9 mouse cellular contexts compared by ENCODE assay signal in genomic region chr2:54084737-54085429, GRCm38 (mm10). TPM values are rescaled to one million over a fixed set of nuclear protein-coding genes. Genes with fewer than 3 reads are reported as not detected.
DNase-seq lines count a peak whose midpoint lies in the region; ATAC-seq and TF ChIP-seq lines count a peak whose summit lies in the region.
"Had no signal": no experiment of that assay in that cellular context is flagged by ENCODE, and none has a peak within 500 bp of the region (broad histone marks: within the 10 kb centered on the region; RNA-seq: fewer than 3 reads in every experiment).

No protein-coding gene starts in this region.

- H3K9ac ChIP-seq in lung, embryonic 16.5 days (ENCODE audit: low read length): peak overlapping the region; percentile 65
- peak overlapping the region; percentile 77 for H3K9ac ChIP-seq in forebrain, embryonic 14.5 days (ENCODE audit: low read length)
- peak overlapping the region; percentile 58 for H3K9ac ChIP-seq in limb, embryonic 14.5 days (ENCODE audit: low read depth, low read length, severe bottlenecking)
- peak overlapping the region; percentile 62 for H3K9ac ChIP-seq in neural tube, embryonic 15.5 days (replicated peaks)

- H3K4me3 ChIP-seq in lung, embryonic 16.5 days (ENCODE audit: low read length): peak overlapping the region; percentile 50
- peak overlapping the region; percentile 56 for H3K4me3 ChIP-seq in forebrain, embryonic 14.5 days (ENCODE audit: low read depth, low read length)
- H3K4me3 ChIP-seq in limb, embryonic 14.5 days (replicated peaks; ENCODE audit: low read length): peak overlapping the region; percentile 55
- H3K4me3 ChIP-seq in neural tube, embryonic 15.5 days (replicated peaks): peak overlapping the region; percentile 62
- H3K4me3 ChIP-seq: erythroblast, embryonic 14.5 days had no signal

- DNase-seq in cerebellum, adult 9-11 months: peak; percentile 7
- no peak for DNase-seq in cerebellum, adult 18-20 months
- DNase-seq in lung, postnatal 10 days: no peak
- peak; percentile 67 for DNase-seq in forebrain, embryonic 14.5 days (ENCODE audit: low spot score)
- DNase-seq in limb, embryonic 14.5 days (ENCODE audit: low spot score): no peak
- no peak for DNase-seq in kidney, postnatal 4 days

- H3K27ac ChIP-seq in lung, embryonic 16.5 days (ENCODE audit: low read length): peak overlapping the region; percentile 75
- H3K27ac ChIP-seq in forebrain, embryonic 14.5 days (ENCODE audit: low read depth, low read length): peak overlapping the region; percentile 90
- H3K27ac ChIP-seq in limb, embryonic 14.5 days (replicated peaks; ENCODE audit: low read depth, low read length): peak overlapping the region; percentile 67
- peak overlapping the region; percentile 82 for H3K27ac ChIP-seq in neural tube, embryonic 15.5 days (replicated peaks)

- WGBS in lung, embryonic 16.5 days: 1% methylated on average over 47 of the region's 51 CpGs
- WGBS in forebrain, embryonic 14.5 days: 1% methylated on average over 50 of the region's 51 CpGs
- WGBS in limb, embryonic 14.5 days: 2% methylated on average over 49 of the region's 51 CpGs
- WGBS in neural tube, embryonic 15.5 days: under 1% methylated on average over 51 of the region's 51 CpGs

- no peak for TF ChIP-seq POLR2A in limb, embryonic 14.5 days (IDR thresholded peaks at IDR 0.05; ENCODE audit: borderline replicate concordance, extremely low read depth, insufficient read depth, insufficient read length)

- ATAC-seq in lung, embryonic 16.5 days (ENCODE audit: low read depth): peak; percentile 75
- peak; percentile 74 for ATAC-seq in forebrain, embryonic 14.5 days
- peak; percentile 54 for ATAC-seq in limb, embryonic 14.5 days (ENCODE audit: low FRiP score, low read depth)
- ATAC-seq in neural tube, embryonic 15.5 days (ENCODE audit: low FRiP score): peak; percentile 82

- no peaks in the 10 kb centered on the region for H3K9me3 ChIP-seq in lung, embryonic 16.5 days (ENCODE audit: control insufficient read depth, low read length)
- H3K9me3 ChIP-seq in forebrain, embryonic 14.5 days (replicated peaks; ENCODE audit: control insufficient read depth, low read length): no peaks in the 10 kb centered on the region
- H3K9me3 ChIP-seq in limb, embryonic 14.5 days (ENCODE audit: control insufficient read depth, low read length): no peaks in the 10 kb centered on the region
- H3K9me3 ChIP-seq in neural tube, embryonic 15.5 days (replicated peaks): no peaks in the 10 kb centered on the region

- no peaks in the 10 kb centered on the region for H3K36me3 ChIP-seq in lung, embryonic 16.5 days (ENCODE audit: control insufficient read depth, insufficient read depth, low read length)
- no peaks in the 10 kb centered on the region for H3K36me3 ChIP-seq in forebrain, embryonic 14.5 days (ENCODE audit: control insufficient read depth, insufficient read depth, low read length)
- no peaks in the 10 kb centered on the region for H3K36me3 ChIP-seq in limb, embryonic 14.5 days (ENCODE audit: control insufficient read depth, insufficient read depth, low read length)
- H3K36me3 ChIP-seq in neural tube, embryonic 15.5 days: no peaks in the 10 kb centered on the region

- peaks cover 3% of the 10 kb centered on the region; the same call in 1 of the 2 replicates for H3K4me1 ChIP-seq in lung, embryonic 16.5 days (replicated peaks; ENCODE audit: control insufficient read depth, insufficient read depth, low read length)
- H3K4me1 ChIP-seq in forebrain, embryonic 14.5 days (ENCODE audit: control insufficient read depth, insufficient read depth, low read length): peaks cover 3% of the 10 kb centered on the region; the same call in 1 of the 2 replicates
- H3K4me1 ChIP-seq in limb, embryonic 14.5 days (ENCODE audit: control insufficient read depth, insufficient read depth, low read length): peaks cover 7% of the 10 kb centered on the region; the same call in 1 of the 2 replicates
- H3K4me1 ChIP-seq in neural tube, embryonic 15.5 days: peaks cover 22% of the 10 kb centered on the region

- H3K27me3 ChIP-seq in lung, embryonic 16.5 days (ENCODE audit: control insufficient read depth, insufficient read depth, low read depth, low read length): peaks cover 18% of the 10 kb centered on the region
- H3K27me3 ChIP-seq in forebrain, embryonic 14.5 days (replicated peaks; ENCODE audit: control insufficient read depth, insufficient read depth, low read length): no peaks in the 10 kb centered on the region
- H3K27me3 ChIP-seq in limb, embryonic 14.5 days (ENCODE audit: control insufficient read depth, insufficient read depth, low read length): peaks cover 10% of the 10 kb centered on the region
- no peaks in the 10 kb centered on the region; the same call in 1 of the 2 replicates for H3K27me3 ChIP-seq in neural tube, embryonic 15.5 days (replicated peaks)

- peak overlapping the region; percentile 81 for H3K4me2 ChIP-seq in lung, embryonic 16.5 days (ENCODE audit: low read depth, low read length)
- H3K4me2 ChIP-seq in forebrain, embryonic 14.5 days (ENCODE audit: low read length): peak overlapping the region; percentile 81
- peak overlapping the region; percentile 83 for H3K4me2 ChIP-seq in limb, embryonic 14.5 days (replicated peaks; ENCODE audit: low read depth, low read length, severe bottlenecking)
- peak overlapping the region; percentile 92 for H3K4me2 ChIP-seq in neural tube, embryonic 15.5 days

RNA-seq across cellular contexts. Expression of gene Rprm, which starts 0.5 kb away (rescaled TPM):
- 9.8 and 10.8 TPM in 2 replicates for polyA plus RNA-seq in lung, embryonic 16.5 days (2015; fragmentation: Nextera tagmentation; extraction: Ambion mirVana)
- polyA plus RNA-seq in forebrain, embryonic 14.5 days (2014; fragmentation: Nextera tagmentation; extraction: Ambion mirVana): 81.9 and 87.7 TPM in 2 replicates
- polyA plus RNA-seq in limb, embryonic 14.5 days (2012; rRNA removed): 47.3 and 68.9 TPM in 2 replicates
- 18.5 and 30.5 TPM in 2 replicates for polyA plus RNA-seq in limb, embryonic 14.5 days (2014; fragmentation: Nextera tagmentation; extraction: Ambion mirVana)
- 240 and 247 TPM in 2 replicates for polyA plus RNA-seq in neural tube, embryonic 15.5 days (2015; fragmentation: Nextera tagmentation; extraction: Ambion mirVana)

Comparison
In these comparisons a context has a peak if more than half of its experiments do, and no peak if none do; other contexts are left out.
1. DNase-seq: peak in cerebellum, adult 9-11 months (single experiment) and forebrain, embryonic 14.5 days (single experiment); none in cerebellum, adult 18-20 months (0 of 2), lung, postnatal 10 days (single experiment), limb, embryonic 14.5 days (single experiment) and kidney, postnatal 4 days (0 of 2).
2. Peak in every context shown above with its lines, with median percentiles within 50 percentile points of each other: ATAC-seq, H3K27ac ChIP-seq, H3K4me2 ChIP-seq, H3K4me3 ChIP-seq and H3K9ac ChIP-seq.